Mouse (Mus musculus) limb, embryonic 10.5 days (tissue): ENCODE measurements around the gene Zfp575. TPM values are rescaled to one million over a fixed set of nuclear protein-coding genes. Genes with fewer than 3 reads are reported as not detected.

ENCODE experiments used
- DNase-seq: peaks from one replicate; pipeline ENCODE4 v3.0.0-alpha.2; 2017; ENCODE audit warnings: low spot score
- H3K27ac ChIP-seq: fragments of 300-500 bp; sonication (generic); 2 replicates; pipeline ENCODE4 v1.5.1; 2016; ENCODE audit warnings: mild to moderate bottlenecking
- H3K27me3 ChIP-seq: fragments of 300-500 bp; sonication (generic); 2 replicates; pipeline ENCODE4 v1.6.1; 2016; ENCODE audit warnings: low read depth, mild to moderate bottlenecking; ENCODE audit not compliant: poor library complexity, severe bottlenecking
- H3K36me3 ChIP-seq: fragments of 300-500 bp; sonication (generic); 2 replicates; pipeline ENCODE4 v1.6.1; 2016; ENCODE audit warnings: mild to moderate bottlenecking, moderate library complexity
- H3K4me1 ChIP-seq: fragments of 300-500 bp; sonication (generic); 2 replicates; pipeline ENCODE4 v1.6.1; 2016
- H3K4me3 ChIP-seq: fragments of 300-500 bp; sonication (generic); 2 replicates; pipeline ENCODE4 v1.5.1; 2016; ENCODE audit warnings: mild to moderate bottlenecking, moderate library complexity
- H3K9me3 ChIP-seq: fragments of 300-500 bp; sonication (generic); replicated peaks from 2 replicates; pipeline ENCODE4 v1.6.1; 2016; ENCODE audit warnings: mild to moderate bottlenecking
- WGBS: fragments of 180-500 bp; shearing (Covaris S2); methylation state at CpG from one replicate; pipeline ENCODE4 v1.1.7; 2016; 5-methylcytosine and 5-hydroxymethylcytosine counted together
- polyA plus RNA-seq: library from polyadenylated mRNA; unstranded; fragments of >200 nt; fragmentation: Nextera tagmentation; extraction: Ambion mirVana; gene quantifications from 2 replicates; pipeline ENCODE4 v1.2.1, GENCODE M21; 2016

The Zfp575 gene
- polyA plus RNA-seq, 1 experiment from 2014 or later: 2.6 TPM

GRCm38 (mm10) chr7:24595464-24595863 lies 8.0 kb upstream of the Zfp575 start:
- no peaks in the 10 kb centered on the region for H3K9me3 ChIP-seq
- H3K27me3 ChIP-seq: peaks cover 19% of the 10 kb centered on the region
- no peak overlapping the region for H3K4me3 ChIP-seq
- DNase-seq: no peak
- peaks cover 20% of the 10 kb centered on the region for H3K4me1 ChIP-seq
- 74% methylated on average over 2 of the region's 2 CpGs for WGBS
- H3K27ac ChIP-seq: no peak overlapping the region
- no peaks in the 10 kb centered on the region for H3K36me3 ChIP-seq

DNA sequence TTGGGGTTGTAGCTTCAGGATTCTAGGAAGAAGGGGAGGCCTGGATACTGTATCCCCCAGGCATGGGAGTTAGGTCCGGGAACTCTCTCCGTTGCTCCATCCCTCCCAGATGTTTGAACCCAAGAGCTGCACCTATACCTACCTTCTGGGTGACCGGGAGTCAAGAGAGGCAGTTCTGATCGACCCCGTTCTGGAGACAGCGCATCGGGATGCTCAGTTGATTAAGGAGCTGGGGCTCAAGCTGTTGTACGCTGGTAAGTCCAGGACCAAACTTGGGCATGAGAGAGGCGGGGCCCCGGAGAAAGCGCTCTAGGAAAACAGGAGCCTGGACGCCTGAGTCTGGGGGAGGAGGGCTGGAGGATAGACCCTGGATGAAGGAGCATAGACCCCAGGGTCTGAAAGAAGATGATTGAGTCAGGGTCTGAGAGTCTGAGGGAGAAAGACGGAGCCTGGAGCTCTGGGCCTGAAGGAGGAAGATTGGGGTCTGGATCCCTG lies 6.9 kb upstream of the Zfp575 start:
- Histone ChIP-seq H3K27me3 (peaks cover 19% of the 10 kb centered on the region), H3K27ac (peak overlapping the region; percentile 84), H3K9me3 (no peaks in the 10 kb centered on the region), H3K36me3 (no peaks in the 10 kb centered on the region), H3K4me3 (peak overlapping the region; percentile 77), H3K4me1 (peaks cover 20% of the 10 kb centered on the region)
- WGBS: 2% methylated on average over 13 of the region's 13 CpGs
- peak; percentile 49 for DNase-seq

DNA sequence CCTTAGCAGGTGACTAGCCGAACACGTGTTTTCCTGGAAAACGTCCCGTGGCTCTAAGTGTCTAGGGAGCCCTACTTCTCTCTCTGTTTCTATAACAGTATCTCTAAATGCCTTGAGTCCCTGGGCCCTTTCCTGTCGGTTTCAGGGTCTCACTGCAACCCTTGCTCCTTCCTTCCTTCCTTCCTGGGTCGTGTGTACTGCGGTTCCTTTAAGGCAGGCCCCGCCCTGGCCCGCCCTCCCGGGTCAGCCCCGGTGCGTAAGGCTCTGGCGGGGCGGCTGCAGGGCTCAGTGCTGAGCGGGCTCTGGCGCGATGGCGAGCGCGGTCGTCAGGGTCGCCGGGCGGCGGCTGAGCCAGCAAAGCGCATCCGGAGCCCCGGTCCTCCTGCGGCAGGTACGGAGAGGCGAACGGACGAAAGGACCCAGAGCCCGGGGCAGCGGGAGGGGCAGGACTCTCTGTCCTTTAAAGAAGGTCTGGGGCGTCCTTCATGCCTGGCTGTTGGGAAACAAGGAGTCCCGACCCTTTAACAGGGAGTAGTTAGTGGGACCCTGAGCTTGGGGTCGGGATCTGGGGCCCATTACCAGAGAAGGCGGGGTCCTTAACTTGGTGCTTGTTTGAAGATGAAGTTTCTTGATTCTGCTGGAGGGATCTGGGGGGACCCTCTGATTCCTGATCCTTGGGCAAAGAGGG lies 6.3 kb upstream of the Zfp575 start:
- peak overlapping the region; percentile 84 for H3K27ac ChIP-seq
- 2% methylated on average over 39 of the region's 39 CpGs for WGBS
- peak; percentile 84 for DNase-seq
- peak overlapping the region; percentile 77 for H3K4me3 ChIP-seq
- H3K36me3 ChIP-seq: no peaks in the 10 kb centered on the region
- H3K27me3 ChIP-seq: peaks cover 19% of the 10 kb centered on the region
- H3K9me3 ChIP-seq: no peaks in the 10 kb centered on the region
- H3K4me1 ChIP-seq: peaks cover 20% of the 10 kb centered on the region

GRCm38 (mm10) chr7:24592781-24593180 lies 5.3 kb upstream of the Zfp575 start:
- whole genome bisulfite sequencing: 83% methylated on average over 6 of the region's 6 CpGs
- H3K27me3 ChIP-seq: peaks cover 24% of the 10 kb centered on the region

DNA sequence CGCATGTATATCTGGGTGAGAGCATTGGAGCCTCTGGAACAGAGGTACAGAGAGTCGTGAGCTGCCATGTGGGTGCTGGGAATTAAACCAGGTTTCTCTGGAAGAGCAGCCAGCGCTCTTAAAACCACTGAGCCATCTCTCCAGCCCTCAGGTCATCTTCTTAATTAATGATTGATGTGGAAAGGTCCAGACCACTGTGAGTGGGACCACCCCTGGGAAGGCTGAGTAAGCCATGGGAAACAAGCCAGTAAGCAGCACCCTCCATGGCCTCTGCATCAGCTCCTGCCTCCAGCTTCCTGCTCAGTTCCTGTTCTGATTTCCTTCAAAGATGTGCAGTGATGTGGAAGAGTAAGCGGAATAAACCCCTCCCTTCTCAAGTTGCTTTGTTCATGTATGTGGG lies 4.7 kb upstream of the Zfp575 start:
- Histone ChIP-seq H3K9me3 (no peaks in the 10 kb centered on the region), H3K4me1 (peaks cover 26% of the 10 kb centered on the region), H3K27me3 (peaks cover 30% of the 10 kb centered on the region), H3K27ac (no peak overlapping the region), H3K4me3 (no peak overlapping the region), H3K36me3 (no peaks in the 10 kb centered on the region)
- WGBS: 72% methylated on average over 4 of the region's 4 CpGs
- no peak for DNase-seq

More at GRCm38 (mm10) chr7:24592781-24593180, 5.3 kb upstream of the Zfp575 start:
- peaks cover 20% of the 10 kb centered on the region for H3K4me1 ChIP-seq
- H3K4me3 ChIP-seq: no peak overlapping the region
- no peaks in the 10 kb centered on the region for H3K36me3 ChIP-seq
- no peak overlapping the region for H3K27ac ChIP-seq
- H3K9me3 ChIP-seq: no peaks in the 10 kb centered on the region
- no peak for DNase-seq

GRCm38 (mm10) chr7:24591735-24592134 lies 4.3 kb upstream of the Zfp575 start:
- no peaks in the 10 kb centered on the region for H3K36me3 ChIP-seq
- H3K4me3 ChIP-seq: no peak overlapping the region
- no peak overlapping the region for H3K27ac ChIP-seq
- peaks cover 30% of the 10 kb centered on the region for H3K4me1 ChIP-seq
- H3K9me3 ChIP-seq: no peaks in the 10 kb centered on the region
- peaks cover 34% of the 10 kb centered on the region for H3K27me3 ChIP-seq
- WGBS: 75% methylated on average over 5 of the region's 5 CpGs
- DNase-seq: no peak

GRCm38 (mm10) chr7:24588336-24588735 lies 895 bp upstream of the Zfp575 start:
- H3K4me3 ChIP-seq: no peak overlapping the region
- H3K4me1 ChIP-seq: peaks cover 12% of the 10 kb centered on the region
- H3K36me3 ChIP-seq: no peaks in the 10 kb centered on the region
- 77% methylated on average over 13 of the region's 13 CpGs for WGBS
- H3K27ac ChIP-seq: no peak overlapping the region
- H3K27me3 ChIP-seq: peaks cover 44% of the 10 kb centered on the region
- no peak for DNase-seq
- H3K9me3 ChIP-seq: no peaks in the 10 kb centered on the region

GRCm38 (mm10) chr7:24586828-24587227 lies 613 bp downstream of the Zfp575 start:
- Histone ChIP-seq H3K4me3 (peak overlapping the region; percentile 56), H3K27me3 (peaks cover 44% of the 10 kb centered on the region), H3K36me3 (no peaks in the 10 kb centered on the region), H3K4me1 (peaks cover 10% of the 10 kb centered on the region), H3K9me3 (no peaks in the 10 kb centered on the region), H3K27ac (peak overlapping the region; percentile 77)
- peak; percentile 44 for DNase-seq
- 6% methylated on average over 8 of the region's 8 CpGs for WGBS

DNA sequence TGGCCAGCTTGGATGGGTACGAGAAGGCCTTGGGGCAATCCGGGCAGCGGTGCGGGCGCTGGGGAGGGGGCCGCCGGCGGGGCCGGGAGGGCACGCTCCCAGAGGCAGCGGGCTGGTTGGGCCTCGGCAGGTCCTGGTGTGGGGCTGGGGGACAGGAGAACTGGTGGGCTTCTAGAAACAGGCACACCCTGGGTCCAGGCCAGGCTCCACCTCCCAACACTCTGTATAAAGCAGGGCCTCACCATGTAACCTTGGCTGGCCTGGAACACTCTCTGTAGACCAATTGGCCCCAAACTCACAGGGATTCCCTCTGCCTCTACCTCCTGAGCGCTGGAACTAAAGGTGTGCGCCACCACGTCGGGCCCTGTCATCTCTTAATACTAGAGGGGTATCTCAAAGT lies 1.4 kb downstream of the Zfp575 start:
- H3K36me3 ChIP-seq: no peaks in the 10 kb centered on the region
- peaks cover 44% of the 10 kb centered on the region for H3K27me3 ChIP-seq
- 0 out of 2 replicates have a peak overlapping the region, but pooled peaks have one; percentile 13 for H3K4me3 ChIP-seq
- peaks cover 10% of the 10 kb centered on the region for H3K4me1 ChIP-seq
- no peak for DNase-seq
- 39% methylated on average over 16 of the region's 16 CpGs for WGBS
- H3K9me3 ChIP-seq: no peaks in the 10 kb centered on the region
- H3K27ac ChIP-seq: no peak overlapping the region; the same call in 1 of the 2 replicates

DNA sequence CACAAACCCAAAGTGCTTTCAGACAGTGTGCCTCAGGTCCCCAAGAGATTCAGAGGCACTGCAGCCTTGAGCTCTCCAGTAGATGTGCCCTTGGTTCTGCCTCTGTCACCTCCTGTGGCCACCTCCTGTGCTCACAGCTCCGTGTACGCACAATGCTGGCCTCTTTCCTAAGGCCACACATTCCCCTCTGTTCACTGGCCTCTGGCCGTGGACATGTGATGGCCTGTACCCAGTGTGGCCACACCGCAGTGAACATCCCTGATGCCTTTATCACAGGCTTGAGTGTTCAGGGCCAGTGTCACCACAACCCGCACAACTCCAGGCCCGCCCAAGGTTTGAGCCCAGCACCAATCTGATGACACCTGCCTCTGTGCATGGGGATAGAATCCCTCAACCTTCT lies 2.6 kb downstream of the Zfp575 start:
- Histone ChIP-seq H3K36me3 (no peaks in the 10 kb centered on the region), H3K9me3 (no peaks in the 10 kb centered on the region), H3K27me3 (peaks cover 44% of the 10 kb centered on the region), H3K4me1 (peaks cover 10% of the 10 kb centered on the region), H3K4me3 (no peak overlapping the region), H3K27ac (no peak overlapping the region)
- WGBS: 93% methylated on average over 6 of the region's 6 CpGs
- DNase-seq: no peak

DNA sequence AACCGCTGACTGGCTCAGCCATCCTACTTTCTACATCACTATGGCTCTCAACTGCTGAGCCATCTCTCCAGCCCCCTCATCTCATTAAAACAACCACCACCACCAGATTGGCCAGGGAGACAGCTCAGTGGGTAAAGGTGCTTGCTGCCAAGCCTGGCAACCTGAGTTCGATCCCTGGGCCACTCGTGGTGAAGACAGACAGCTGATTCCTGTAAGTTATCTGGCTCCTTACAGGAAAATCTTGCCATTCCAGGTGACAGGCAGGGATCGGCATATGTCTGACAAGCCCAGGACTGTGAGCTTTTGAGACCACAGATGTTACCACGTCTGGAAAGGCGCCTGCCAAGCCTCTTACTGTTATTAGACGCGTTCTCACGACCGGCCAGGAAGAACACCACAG lies 9.6 kb downstream of the Zfp575 start:
- peaks cover 3% of the 10 kb centered on the region; the same call in 1 of the 2 replicates for H3K4me1 ChIP-seq
- no peak for DNase-seq
- no peaks in the 10 kb centered on the region for H3K9me3 ChIP-seq
- H3K4me3 ChIP-seq: no peak overlapping the region
- peaks cover 12% of the 10 kb centered on the region for H3K36me3 ChIP-seq
- no peaks in the 10 kb centered on the region for H3K27me3 ChIP-seq
- H3K27ac ChIP-seq: no peak overlapping the region
- 95% methylated on average over 10 of the region's 10 CpGs for WGBS

- H3K4me3 ChIP-seq: no peak overlapping the region
- 61% methylated on average over 12 of the region's 12 CpGs for WGBS
- no peak overlapping the region for H3K27ac ChIP-seq
- no peaks in the 10 kb centered on the region for H3K9me3 ChIP-seq
- no peaks in the 10 kb centered on the region for H3K27me3 ChIP-seq
- H3K4me1 ChIP-seq: peaks cover 3% of the 10 kb centered on the region; the same call in 1 of the 2 replicates
- H3K36me3 ChIP-seq: peaks cover 46% of the 10 kb centered on the region
- no peak for DNase-seq
Measured at GRCm38 (mm10) chr7:24574224-24574796, 13.1 kb downstream of the Zfp575 start.

DNA sequence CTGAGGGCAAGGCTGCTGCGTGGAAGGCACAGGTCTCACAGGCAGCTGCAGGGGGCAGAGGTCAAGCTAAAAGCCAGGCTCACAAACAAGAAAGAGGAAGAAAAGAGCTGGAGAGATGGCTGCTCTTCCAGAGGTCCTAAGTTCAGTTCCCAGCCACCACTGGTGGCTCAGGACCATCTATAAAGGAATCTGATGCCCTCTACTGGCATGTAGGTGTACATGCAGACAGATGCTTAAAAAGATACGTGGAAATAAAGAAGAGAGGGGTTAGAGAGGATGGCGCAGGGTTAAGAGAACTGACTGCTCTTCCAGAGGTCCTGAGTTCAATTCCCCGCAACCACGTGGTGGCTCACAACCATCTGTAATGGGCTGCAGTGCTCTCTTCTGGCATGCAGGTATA lies 15.0 kb downstream of the Zfp575 start:
- no peaks in the 10 kb centered on the region for H3K27me3 ChIP-seq
- WGBS: 58% methylated on average over 5 of the region's 5 CpGs
- no peak for DNase-seq
- H3K4me1 ChIP-seq: peaks cover 3% of the 10 kb centered on the region; the same call in 1 of the 2 replicates
- no peaks in the 10 kb centered on the region for H3K9me3 ChIP-seq
- peaks cover 63% of the 10 kb centered on the region for H3K36me3 ChIP-seq
- H3K27ac ChIP-seq: no peak overlapping the region
- H3K4me3 ChIP-seq: no peak overlapping the region
